ENCODE assay signal across 9 mouse cellular contexts in genomic region chr15:78066475-78066874, GRCm38 (mm10). TPM values are rescaled to one million over a fixed set of nuclear protein-coding genes. Genes with fewer than 3 reads are reported as not detected.
DNase-seq lines count a peak whose midpoint lies in the region; ATAC-seq lines count a peak whose summit lies in the region.
"Had no signal": no experiment of that assay in that cellular context is flagged by ENCODE, and none has a peak within 500 bp of the region (broad histone marks: within the 10 kb centered on the region; RNA-seq: fewer than 3 reads in every experiment).

No protein-coding gene starts in this region.

- H3K4me1 ChIP-seq in neural tube, embryonic 11.5 days (ENCODE audit: control insufficient read depth, insufficient read depth, low read length): no peaks in the 10 kb centered on the region

- H3K27me3 ChIP-seq in neural tube, embryonic 11.5 days (ENCODE audit: control insufficient read depth, insufficient read depth, low read length): no peaks in the 10 kb centered on the region
- H3K27me3 ChIP-seq: hindbrain, embryonic 15.5 days had no signal

- H3K9me3 ChIP-seq in neural tube, embryonic 11.5 days (ENCODE audit: control insufficient read depth, low read length): no peaks in the 10 kb centered on the region
- H3K9me3 ChIP-seq: hindbrain, embryonic 15.5 days had no signal

- H3K27ac ChIP-seq in neural tube, embryonic 11.5 days (ENCODE audit: low read depth, low read length): no peak overlapping the region
- H3K27ac ChIP-seq: hindbrain, embryonic 15.5 days had no signal

- no peak overlapping the region for H3K4me3 ChIP-seq in neural tube, embryonic 11.5 days (ENCODE audit: low read depth, low read length)
- H3K4me3 ChIP-seq: hindbrain, embryonic 15.5 days had no signal

- H3K4me2 ChIP-seq in neural tube, embryonic 11.5 days (ENCODE audit: low read depth): no peak overlapping the region
- H3K4me2 ChIP-seq: hindbrain, embryonic 15.5 days had no signal

- no peak for ATAC-seq in neural tube, embryonic 11.5 days (ENCODE audit: insufficient read depth, low FRiP score, low TSS enrichment)
- ATAC-seq in megakaryocyte, adult 5-6 weeks (ENCODE audit: poor library complexity, severe bottlenecking): no peak

- WGBS in neural tube, embryonic 11.5 days: 0% methylated on average over 5 of the region's 5 CpGs

- H3K9ac ChIP-seq in neural tube, embryonic 11.5 days (ENCODE audit: low read length): no peak overlapping the region
- H3K9ac ChIP-seq: hindbrain, embryonic 15.5 days had no signal

- H3K36me3 ChIP-seq in neural tube, embryonic 11.5 days (ENCODE audit: control insufficient read depth, insufficient read depth, low read length): no peaks in the 10 kb centered on the region
- H3K36me3 ChIP-seq: hindbrain, embryonic 15.5 days had no signal

- peak; percentile 24 for DNase-seq in gastrocnemius, adult 18-20 months (ENCODE audit: low spot score)
- DNase-seq in gastrocnemius, adult 8-10 months (ENCODE audit: low spot score in 2 of 2): no peak
- peak; percentile 25 to 35 for DNase-seq in B cell, adult 2 months
- peak; percentile 14 for DNase-seq in c-Kit-positive CD71-negative TER-119-negative erythroid progenitor cells, embryonic 14.5 days (ENCODE audit: low read depth)
- DNase-seq in kidney, postnatal 14 days: peak; percentile 70
- DNase-seq in neural tube, embryonic 11.5 days (ENCODE audit: low spot score): peak; percentile 74
- DNase-seq in frontal cortex, postnatal 25 days (ENCODE audit: low spot score in 2 of 2): no peak

RNA-seq across cellular contexts. Expression of gene Cacng2, which starts 53.4 kb away (rescaled TPM):
- not detected for total RNA-seq in gastrocnemius, adult 18-20 months (2021)
- not detected for total RNA-seq in gastrocnemius, adult 8-10 months (2022)
- 1.4 and 1.7 TPM in 2 replicates for polyA plus RNA-seq in neural tube, embryonic 11.5 days (2014; fragmentation: Nextera tagmentation; extraction: Ambion mirVana)
- not detected in 2 replicates for total RNA-seq in megakaryocyte, adult 5-6 weeks (2015)
- total RNA-seq in megakaryocyte, adult 5-6 weeks (2017): not detected in 2 replicates

Comparison
In these comparisons a context has a peak if more than half of its experiments do, and no peak if none do; other contexts are left out.
1. DNase-seq: peak in gastrocnemius, adult 18-20 months (single experiment), B cell, adult 2 months (2 of 2), c-Kit-positive CD71-negative TER-119-negative erythroid progenitor cells, embryonic 14.5 days (single experiment), kidney, postnatal 14 days (single experiment) and neural tube, embryonic 11.5 days (single experiment); none in gastrocnemius, adult 8-10 months (0 of 2) and frontal cortex, postnatal 25 days (0 of 2).